Mouse (Mus musculus) lung, postnatal 36 days (tissue): ENCODE measurements at regions not wholly inside any gene's neighbourhood (a gene's known extent, or its start where the extent isn't known, plus 50 kb on each side); places are given as distances from the start of the nearest gene placed in this dataset.

Experiments used
- DNase-seq: peaks from one replicate; pipeline ENCODE4 v3.0.0; 2022; ENCODE audit warnings: mixed read lengths

DNA sequence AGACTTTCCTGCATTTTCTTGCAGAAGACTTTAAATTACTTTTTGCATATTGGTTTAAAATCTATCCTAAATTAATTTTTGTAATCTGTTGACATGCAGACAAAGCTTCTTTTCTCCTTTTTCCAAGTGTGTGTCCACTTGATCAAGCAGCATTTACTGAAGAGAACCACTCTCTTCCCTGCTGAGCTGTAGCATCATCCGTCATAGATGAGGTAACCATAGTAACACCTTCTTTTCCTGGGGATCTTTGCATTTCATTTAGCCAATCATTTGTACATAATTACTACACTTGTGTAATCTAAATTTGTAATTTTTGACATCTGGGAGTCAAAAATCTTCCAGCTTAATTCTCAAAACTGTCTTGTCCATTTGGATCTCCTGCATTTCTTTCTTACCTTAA lies 53.2 kb upstream of the Dnajc1 start:
- no peak for DNase-seq
